Mouse (Mus musculus) myocyte (in vitro differentiated cells): ENCODE results near the gene M6pr.

ENCODE experiments used
- E2F4 ChIP-seq: IDR thresholded peaks from one replicate; pipeline ENCODE4 v1.6.1; 2011; ENCODE audit warnings: mild to moderate bottlenecking, control low read depth, moderate library complexity; ENCODE audit not compliant: insufficient read depth
- MYOG ChIP-seq, 3 experiments: IDR thresholded peaks; one replicate each; pipeline ENCODE4 v1.6.1; 2011; ENCODE audit warnings: control low read depth in 2 of 3, low read depth in 2 of 3, mild to moderate bottlenecking in 2 of 3; ENCODE audit not compliant: insufficient read length in 2 of 3, control insufficient read depth in 1 of 3, insufficient read depth in 1 of 3
- POLR2A ChIP-seq: IDR thresholded peaks from one replicate; pipeline ENCODE4 v1.6.1; 2011; ENCODE audit warnings: low read depth, mild to moderate bottlenecking, control low read depth, moderate library complexity; ENCODE audit not compliant: insufficient read length
- SRF ChIP-seq: IDR thresholded peaks from one replicate; pipeline ENCODE4 v1.6.1; 2011; ENCODE audit warnings: low read depth; ENCODE audit not compliant: control insufficient read depth, insufficient read length
- USF1 ChIP-seq: IDR thresholded peaks from one replicate; pipeline ENCODE4 v1.6.1; 2011; ENCODE audit warnings: low read depth, mild to moderate bottlenecking, control low read depth, moderate library complexity

DNA sequence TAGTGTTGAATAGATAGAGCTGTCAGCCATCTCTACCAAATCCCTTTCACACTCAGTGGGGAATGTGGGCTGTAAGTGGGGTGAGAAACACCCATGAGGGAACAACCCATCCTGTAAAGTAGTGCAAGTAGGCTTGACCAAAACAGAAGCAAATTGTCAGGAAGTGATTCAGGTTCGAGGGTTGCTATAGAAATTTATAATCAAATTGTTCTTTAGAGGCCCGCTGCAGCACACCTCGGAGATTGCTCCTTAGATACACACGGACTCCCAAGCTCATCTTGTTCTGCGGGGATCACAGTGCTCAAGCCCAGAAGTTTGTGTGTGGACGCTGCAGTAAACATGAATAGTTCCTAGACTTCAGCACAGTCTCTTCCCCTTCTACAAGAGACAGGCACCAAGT lies 25.7 kb upstream of the M6pr start, which contains the start of gene Klrg1:
- TF ChIP-seq POLR2A (no peak), USF1 (no peak), MYOG (IDR thresholded peaks at IDR 0.05; ENCODE audit: control insufficient read depth in 1 of 3, insufficient read depth in 1 of 3, insufficient read length in 2 of 3, low read depth in 2 of 3) (no peak), SRF (no peak), E2F4 (no peak)
